Mouse (Mus musculus) CD4-positive, CD25-positive, alpha-beta regulatory T cell, adult 9 weeks (primary cell): Measurements from ENCODE around the gene Nsfl1c. TPM values are rescaled to one million over a fixed set of nuclear protein-coding genes. Genes with fewer than 3 reads are reported as not detected.

Source experiments
- polyA plus RNA-seq: library from polyadenylated mRNA; unstranded; fragments of 100-300 nt; shearing (Covaris generic); gene quantifications from one replicate; pipeline ENCODE4 v1.2.1, GENCODE M21; 2017

Nsfl1c gene
- 178 TPM for polyA plus RNA-seq

GRCm38 (mm10) chr2:151494035-151494803 is at the start of gene Nsfl1c:
Gene Nsfl1c, plus strand, starts transcription at chr2:151494182.

GRCm38 (mm10) chr2:151476053-151476452 is 17.9 kb upstream of the Nsfl1c start, which contains the start of gene 4921509C19Rik:
Gene 4921509C19Rik, minus strand, starts transcription at chr2:151476153.

GRCm38 (mm10) chr2:151542323-151543062 is 48.5 kb downstream of the Nsfl1c start, which contains the start of gene Fkbp1a:
Gene Fkbp1a, plus strand, starts transcription at chr2:151542483.

Other genes starting within 250 kb of the Nsfl1c start
- gene 4921509C19Rik, start 18.0 kb upstream of the Nsfl1c start, polyA plus RNA-seq: not detected
- gene Fkbp1a, start 48.3 kb downstream of the Nsfl1c start, polyA plus RNA-seq: 135 TPM
- 76.5 TPM for gene Sdcbp2, start 78.4 kb downstream of the Nsfl1c start, polyA plus RNA-seq
- gene Snph, start 138.4 kb downstream of the Nsfl1c start, polyA plus RNA-seq: not detected
- not detected for gene Rad21l, start 174.4 kb downstream of the Nsfl1c start, polyA plus RNA-seq
- gene Tmem74b, start 207.8 kb downstream of the Nsfl1c start, polyA plus RNA-seq: 0.26 TPM